Mouse (Mus musculus) lung, embryonic 14.5 days (tissue): ENCODE data around the gene Glod4. TPM values are rescaled to one million over a fixed set of nuclear protein-coding genes. Genes with fewer than 3 reads are reported as not detected.

Experiments used
- ATAC-seq: fragments of 200-750 bp; cut with Nextera tagmentation; 2 replicates; pipeline ENCODE4 v1.8.0; 2017; ENCODE audit warnings: mild to moderate bottlenecking, moderate TSS enrichment, moderate library complexity; ENCODE audit not compliant: insufficient read depth
- DNase-seq: peaks from one replicate; pipeline ENCODE4 v3.0.0-alpha.2; 2015
- H3K27ac ChIP-seq: fragments of 300-500 bp; sonication (generic); 2 replicates; pipeline ENCODE4 v1.5.1; 2014; ENCODE audit warnings: low read depth, mild to moderate bottlenecking, moderate library complexity
- H3K27me3 ChIP-seq: fragments of 300-500 bp; sonication (generic); 2 replicates; pipeline ENCODE4 v1.6.1; 2014; ENCODE audit warnings: low read length, control low read depth; ENCODE audit not compliant: insufficient read depth
- H3K36me3 ChIP-seq: fragments of 300-500 bp; sonication (generic); 2 replicates; pipeline ENCODE4 v1.6.1; 2014; ENCODE audit warnings: control low read depth; ENCODE audit not compliant: insufficient read depth
- H3K4me1 ChIP-seq: fragments of 300-500 bp; sonication (generic); 2 replicates; pipeline ENCODE4 v1.6.1; 2014; ENCODE audit warnings: antibody characterized with exemption, control low read depth; ENCODE audit not compliant: insufficient read depth
- H3K4me2 ChIP-seq: fragments of 300-500 bp; sonication (generic); 2 replicates; pipeline ENCODE4 v1.6.1; 2014; ENCODE audit warnings: mild to moderate bottlenecking
- H3K4me3 ChIP-seq: fragments of 300-500 bp; sonication (generic); 2 replicates; pipeline ENCODE4 v1.5.1; 2014; ENCODE audit warnings: low read depth, low read length
- H3K9ac ChIP-seq: fragments of 300-500 bp; sonication (generic); 2 replicates; pipeline ENCODE4 v1.6.1; 2014
- H3K9me3 ChIP-seq: fragments of 300-500 bp; sonication (generic); 2 replicates; pipeline ENCODE4 v1.6.1; 2016; ENCODE audit warnings: low read depth, low read length, control low read depth
- CTCF ChIP-seq: IDR thresholded peaks from 2 replicates; pipeline ENCODE4 v1.5.1; 2016; ENCODE audit warnings: antibody characterized with exemption, low read depth
- WGBS: fragments of 180-500 bp; shearing (Covaris S2); extraction: QIAGEN DNeasy Blood & Tissue Kit; methylation state at CpG from one replicate; pipeline ENCODE4 v1.1.7; 2014; 5-methylcytosine and 5-hydroxymethylcytosine counted together
- polyA plus RNA-seq: library from polyadenylated mRNA; unstranded; fragments of >200 nt; fragmentation: Nextera tagmentation; extraction: Ambion mirVana; gene quantifications from 2 replicates; pipeline ENCODE4 v1.2.1, GENCODE M21; 2014

Gene Glod4
- polyA plus RNA-seq, 1 experiment from 2014 or later = 131 TPM

- DNase-seq = peak; percentile 61
- H3K27ac ChIP-seq = no peak overlapping the region
- H3K27me3 ChIP-seq = no peaks in the 10 kb centered on the region
- no peaks in the 10 kb centered on the region for H3K36me3 ChIP-seq
- no peaks in the 10 kb centered on the region for H3K9me3 ChIP-seq
- 29% methylated on average over 10 of the region's 10 CpGs for WGBS
- peaks cover 8% of the 10 kb centered on the region for H3K4me1 ChIP-seq
- no peak overlapping the region; the same call in 1 of the 2 replicates for H3K9ac ChIP-seq
- peak; percentile 21 for ATAC-seq
- H3K4me2 ChIP-seq = no peak overlapping the region
- no peak for TF ChIP-seq CTCF
- no peak overlapping the region for H3K4me3 ChIP-seq
Observed at GRCm38 (mm10) chr11:76286534-76287126, 43.1 kb upstream of the Glod4 start.

GRCm38 (mm10) chr11:76285431-76286075 lies 42.0 kb upstream of the Glod4 start:
- H3K4me2 ChIP-seq = no peak overlapping the region
- H3K4me3 ChIP-seq = no peak overlapping the region
- TF ChIP-seq CTCF = no peak
- H3K9ac ChIP-seq = no peak overlapping the region
- no peaks in the 10 kb centered on the region for H3K9me3 ChIP-seq
- peaks cover 8% of the 10 kb centered on the region for H3K4me1 ChIP-seq
- H3K27ac ChIP-seq = no peak overlapping the region
- peak; percentile 59 for DNase-seq
- no peaks in the 10 kb centered on the region for H3K36me3 ChIP-seq
- no peaks in the 10 kb centered on the region for H3K27me3 ChIP-seq
- WGBS = 38% methylated on average over 7 of the region's 7 CpGs
- ATAC-seq = no peak

GRCm38 (mm10) chr11:76283841-76284240 lies 40.3 kb upstream of the Glod4 start:
- DNase-seq (no peak), ATAC-seq (no peak)
- WGBS = 77% methylated on average over 6 of the region's 6 CpGs
- Histone ChIP-seq H3K4me1 (peaks cover 8% of the 10 kb centered on the region), H3K27ac (no peak overlapping the region), H3K27me3 (no peaks in the 10 kb centered on the region), H3K9me3 (no peaks in the 10 kb centered on the region), H3K36me3 (no peaks in the 10 kb centered on the region), H3K9ac (no peak overlapping the region), H3K4me2 (no peak overlapping the region), H3K4me3 (no peak overlapping the region)
- TF ChIP-seq CTCF = no peak

- Histone ChIP-seq H3K36me3 (0 out of 2 replicates have a peak, but pooled peaks cover 4% of the 10 kb centered on the region), H3K4me1 (no peaks in the 10 kb centered on the region; the same call in 1 of the 2 replicates), H3K4me3 (no peak overlapping the region), H3K27ac (no peak overlapping the region), H3K9me3 (no peaks in the 10 kb centered on the region), H3K27me3 (no peaks in the 10 kb centered on the region), H3K4me2 (no peak overlapping the region), H3K9ac (no peak overlapping the region)
- no peak for TF ChIP-seq CTCF
- ATAC-seq (no peak), DNase-seq (no peak)
- 39% methylated on average over 2 of the region's 2 CpGs for WGBS
Observed at GRCm38 (mm10) chr11:76279971-76280370, 36.4 kb upstream of the Glod4 start.

GRCm38 (mm10) chr11:76278960-76279852 lies 35.7 kb upstream of the Glod4 start:
- ATAC-seq = peak; percentile 52
- Histone ChIP-seq H3K9ac (no peak overlapping the region), H3K36me3 (0 out of 2 replicates have a peak, but pooled peaks cover 4% of the 10 kb centered on the region), H3K27me3 (no peaks in the 10 kb centered on the region), H3K27ac (no peak overlapping the region), H3K4me2 (no peak overlapping the region), H3K4me1 (no peaks in the 10 kb centered on the region), H3K4me3 (no peak overlapping the region), H3K9me3 (no peaks in the 10 kb centered on the region)
- TF ChIP-seq CTCF = no peak
- DNase-seq = peak; percentile 50
- WGBS = 48% methylated on average over 14 of the region's 14 CpGs

GRCm38 (mm10) chr11:76272440-76272839 lies 28.9 kb upstream of the Glod4 start:
- H3K4me3 ChIP-seq = no peak overlapping the region
- no peak overlapping the region for H3K9ac ChIP-seq
- H3K36me3 ChIP-seq = peaks cover 21% of the 10 kb centered on the region
- no peak overlapping the region for H3K27ac ChIP-seq
- ATAC-seq (no peak), DNase-seq (peak; percentile 71)
- H3K9me3 ChIP-seq = no peaks in the 10 kb centered on the region
- WGBS = 75% methylated on average over 4 of the region's 4 CpGs
- no peaks in the 10 kb centered on the region for H3K27me3 ChIP-seq
- H3K4me1 ChIP-seq = no peaks in the 10 kb centered on the region
- TF ChIP-seq CTCF = peak; percentile 62
- no peak overlapping the region for H3K4me2 ChIP-seq
